Mouse (Mus musculus): ENCODE results near the gene Trim44.
A peak's percentile ranks its signal among the peaks of the same experiment; 100 is the strongest.

Gene Trim44

GRCm38 (mm10) chr2:102407363-102408184 lies at the start of gene Trim44:
TSS of gene Trim44 (minus strand) at chr2:102407828.
- DNase-seq (ENCODE audit: low spot score in 2 of 2) = no peak

GRCm38 (mm10) chr2:102455126-102455525 lies 47.5 kb upstream of the Trim44 start:
- no peak for DNase-seq (ENCODE audit: low spot score in 2 of 2)

GRCm38 (mm10) chr2:102453447-102453846 lies 45.8 kb upstream of the Trim44 start:
- no peak for DNase-seq (ENCODE audit: low spot score in 2 of 2)

GRCm38 (mm10) chr2:102451671-102452549 lies 44.3 kb upstream of the Trim44 start, which contains the start of gene Fjx1:
TSS of gene Fjx1 (minus strand) at chr2:102452499.
- peak in 1 of 2 experiments; percentile 22 for DNase-seq (ENCODE audit: low spot score in 2 of 2)

GRCm38 (mm10) chr2:102450761-102451670 lies 43.4 kb upstream of the Trim44 start:
- DNase-seq (ENCODE audit: low spot score in 2 of 2) = peak in 1 of 2 experiments; percentile 12

GRCm38 (mm10) chr2:102450248-102450760 lies 42.7 kb upstream of the Trim44 start:
- peak in 1 of 2 experiments; percentile 60 for DNase-seq (ENCODE audit: low spot score in 2 of 2)

- DNase-seq (ENCODE audit: low spot score in 2 of 2) = no peak
These were observed 42.1 kb upstream of the Trim44 start for GRCm38 (mm10) chr2:102449630-102450247.

GRCm38 (mm10) chr2:102449056-102449455 lies 41.4 kb upstream of the Trim44 start:
- DNase-seq (ENCODE audit: low spot score in 2 of 2) = no peak

GRCm38 (mm10) chr2:102447831-102448230 lies 40.2 kb upstream of the Trim44 start:
- no peak for DNase-seq (ENCODE audit: low spot score in 2 of 2)

- DNase-seq (ENCODE audit: low spot score in 2 of 2) = no peak
These were observed 39.2 kb upstream of the Trim44 start for GRCm38 (mm10) chr2:102446851-102447250.

GRCm38 (mm10) chr2:102437357-102438030 lies 29.9 kb upstream of the Trim44 start:
- DNase-seq (ENCODE audit: low spot score in 2 of 2) = no peak

GRCm38 (mm10) chr2:102433879-102434278 lies 26.3 kb upstream of the Trim44 start:
- DNase-seq (ENCODE audit: low spot score in 2 of 2) = no peak

GRCm38 (mm10) chr2:102431084-102431483 lies 23.5 kb upstream of the Trim44 start:
- DNase-seq (ENCODE audit: low spot score in 2 of 2) = no peak

GRCm38 (mm10) chr2:102427974-102428373 lies 20.3 kb upstream of the Trim44 start:
- no peak for DNase-seq (ENCODE audit: low spot score in 2 of 2)

GRCm38 (mm10) chr2:102426434-102426833 lies 18.8 kb upstream of the Trim44 start:
- no peak for DNase-seq (ENCODE audit: low spot score in 2 of 2)

GRCm38 (mm10) chr2:102416149-102416743 lies 8.6 kb upstream of the Trim44 start:
- DNase-seq (ENCODE audit: low spot score in 2 of 2) = no peak

GRCm38 (mm10) chr2:102412738-102413137 lies 5.1 kb upstream of the Trim44 start:
- no peak for DNase-seq (ENCODE audit: low spot score in 2 of 2)

GRCm38 (mm10) chr2:102410615-102411014 lies 3.0 kb upstream of the Trim44 start:
- DNase-seq (ENCODE audit: low spot score in 2 of 2) = no peak

GRCm38 (mm10) chr2:102409741-102410140 lies 2.1 kb upstream of the Trim44 start:
- no peak for DNase-seq (ENCODE audit: low spot score in 2 of 2)
